In the genomic region with DNA sequence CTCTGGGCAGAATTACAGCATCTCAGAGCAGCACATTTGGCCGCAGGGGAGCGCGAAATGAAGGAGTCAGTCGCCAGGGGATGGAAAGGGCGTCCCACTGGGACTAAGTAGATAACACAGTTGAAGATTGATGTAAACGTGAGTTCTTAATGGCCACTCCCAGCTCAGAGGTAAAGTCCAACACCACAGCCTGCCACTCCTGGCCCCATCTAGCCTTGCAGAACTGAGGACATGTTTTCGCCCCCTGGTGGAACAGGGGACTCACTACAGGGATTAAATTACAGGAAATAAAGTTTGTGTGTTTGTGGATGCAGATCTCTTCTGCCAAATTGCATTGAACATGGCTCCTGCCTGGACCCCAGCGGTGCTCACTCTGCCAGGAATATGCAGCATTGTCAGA, we compare ENCODE assay signal across 7 mouse cellular contexts.
A peak's percentile ranks its signal among the peaks of the same experiment; 100 is the strongest.
DNase-seq lines count a peak whose midpoint lies in the region; ATAC-seq and TF ChIP-seq lines count a peak whose summit lies in the region.

No protein-coding gene starts in this region.

- H3K79me2 ChIP-seq in CH12.LX (replicated peaks; ENCODE audit: control insufficient read depth, extremely low read depth, insufficient read depth, poor library complexity, severe bottlenecking), result no peaks in the 10 kb centered on the region

- no peak for TF ChIP-seq EP300 in CH12.LX (IDR thresholded peaks at IDR 0.05; ENCODE audit: low read length)

- no peak overlapping the region for H3K27ac ChIP-seq in kidney, embryonic 16.5 days (ENCODE audit: low read length)
- H3K27ac ChIP-seq in CH12.LX (ENCODE audit: insufficient read depth, low read depth), result no peak overlapping the region
- no peak overlapping the region for H3K27ac ChIP-seq in intestine, postnatal 0 days (ENCODE audit: low read depth, low read length)

- no peak overlapping the region for H3K4me3 ChIP-seq in kidney, embryonic 16.5 days (ENCODE audit: low read length)
- H3K4me3 ChIP-seq in CH12.LX (replicated peaks in 1 of 3; ENCODE audit: low read depth in 2 of 3, low read length in 2 of 3, poor library complexity in 1 of 3), result no peak overlapping the region
- H3K4me3 ChIP-seq in intestine, postnatal 0 days (ENCODE audit: low read depth, low read length), result no peak overlapping the region

- TF ChIP-seq POLR2A in CH12.LX (IDR thresholded peaks at IDR 0.05; ENCODE audit: low read depth, low read length), result no peak

- no peaks in the 10 kb centered on the region for H3K36me3 ChIP-seq in kidney, embryonic 16.5 days (ENCODE audit: insufficient read depth, low read length)
- H3K36me3 ChIP-seq in CH12.LX (replicated peaks in 1 of 2; ENCODE audit: control insufficient read depth in 1 of 2, insufficient read depth in 1 of 2, low read length in 1 of 2), result no peaks in the 10 kb centered on the region
- H3K36me3 ChIP-seq in intestine, postnatal 0 days (ENCODE audit: control insufficient read depth, insufficient read depth), result no peaks in the 10 kb centered on the region

- H3K4me1 ChIP-seq in kidney, embryonic 16.5 days (ENCODE audit: insufficient read depth, low read length), result peaks cover 16% of the 10 kb centered on the region
- H3K4me1 ChIP-seq in CH12.LX (ENCODE audit: control insufficient read depth in 1 of 2, insufficient read depth in 2 of 2), result peaks cover 5 to 6% of the 10 kb centered on the region in 2 experiments; a peak in 1 of 4 replicates
- H3K4me1 ChIP-seq in intestine, postnatal 0 days (replicated peaks; ENCODE audit: control insufficient read depth, insufficient read depth, low read length), result no peaks in the 10 kb centered on the region

- in situ Hi-C loops in CH12.LX (cut with MboI; ENCODE audit: low pct_ligation_motif_present, low pct_unique_long_range_greater_than_20kb, low sequenced_read_pairs) (loop anchor here (5.0 to 25.0 kb wide), 3 partner anchors 196 to 581 kb away; no protein-coding TSS in a partner anchor), Patski (cut with MboI; ENCODE audit: low pct_unique_long_range_greater_than_20kb) (loop anchor here (5.0 to 25.0 kb wide), 3 partner anchors 196 to 1981 kb away; no protein-coding TSS in a partner anchor)

- WGBS in kidney, embryonic 16.5 days, result 37% methylated on average over 8 of the region's 8 CpGs
- WGBS in intestine, postnatal 0 days, result 29% methylated on average over 8 of the region's 8 CpGs

- no peaks in the 10 kb centered on the region for H3K27me3 ChIP-seq in kidney, embryonic 16.5 days (ENCODE audit: insufficient read depth, low read length)
- no peaks in the 10 kb centered on the region for H3K27me3 ChIP-seq in CH12.LX (replicated peaks)
- peaks cover under 1% of the 10 kb centered on the region for H3K27me3 ChIP-seq in Patski
- H3K27me3 ChIP-seq in intestine, postnatal 0 days (replicated peaks; ENCODE audit: control insufficient read depth, insufficient read depth, low read length), result no peaks in the 10 kb centered on the region

- peak; percentile 59 to 76; a peak in 3 of 4 replicates for TF ChIP-seq CTCF in CH12.LX (conservative IDR thresholded peaks at IDR 0.05 in 1 of 2, IDR thresholded peaks at IDR 0.05 in 1 of 2; ENCODE audit: low read depth in 2 of 2, low read length in 2 of 2)
- peak; percentile 56 for TF ChIP-seq CTCF in Patski (IDR thresholded peaks at IDR 0.05)
- peak; percentile 84 for TF ChIP-seq CTCF in intestine, postnatal 0 days (IDR thresholded peaks at IDR 0.05; ENCODE audit: low read depth)

- no peak overlapping the region for H3K4me2 ChIP-seq in kidney, embryonic 16.5 days (replicated peaks; ENCODE audit: low read depth, low read length)
- no peak overlapping the region for H3K4me2 ChIP-seq in CH12.LX (ENCODE audit: insufficient read depth, low read depth, poor library complexity, severe bottlenecking)
- H3K4me2 ChIP-seq in intestine, postnatal 0 days (replicated peaks; ENCODE audit: low read depth), result no peak overlapping the region

- H3K9me3 ChIP-seq in kidney, embryonic 16.5 days (ENCODE audit: low read length), result no peaks in the 10 kb centered on the region
- no peaks in the 10 kb centered on the region for H3K9me3 ChIP-seq in CH12.LX (replicated peaks; ENCODE audit: low read length)
- no peaks in the 10 kb centered on the region for H3K9me3 ChIP-seq in intestine, postnatal 0 days (ENCODE audit: control insufficient read depth)

- POLR2A ChIA-PET in Patski (lab: Charles Lee), result no interaction called here

- ATAC-seq in kidney, embryonic 16.5 days (ENCODE audit: low FRiP score, low TSS enrichment), result no peak
- no peak for ATAC-seq in Patski
- peak; percentile 93 for ATAC-seq in intestine, postnatal 0 days

- H3K9ac ChIP-seq in kidney, embryonic 16.5 days (replicated peaks; ENCODE audit: low read length), result no peak overlapping the region
- H3K9ac ChIP-seq in CH12.LX (ENCODE audit: insufficient read depth, low read depth), result no peak overlapping the region
- H3K9ac ChIP-seq in intestine, postnatal 0 days (ENCODE audit: low read depth, low read length), result no peak overlapping the region

- CTCF ChIA-PET in Patski (lab: Charles Lee), result interaction anchor here (0.7 kb wide), 1 partner anchor 184 kb away, joined by 4 read pairs; no protein-coding TSS in a partner anchor

- peak; percentile 41 for TF ChIP-seq RAD21 in CH12.LX (IDR thresholded peaks at IDR 0.05; ENCODE audit: low read depth, low read length)

- dilution Hi-C loops in CH12.LX (cut with MboI; ENCODE audit: extremely low pct_ligation_motif_present, extremely low pct_unique_long_range_greater_than_20kb, low sequenced_read_pairs), result no loop called here

- DNase-seq in kidney, adult 18-20 months, result peak; percentile 6
- DNase-seq in CH12.LX (ENCODE audit: extremely low read depth) (peak; percentile 52), Patski (ENCODE audit: low read depth, low spot score) (no peak)
- DNase-seq in retina, embryonic 14.5 days (ENCODE audit: low spot score), result peak; percentile 80
- DNase-seq in adrenal gland, adult 2 months, result no peak

TF ChIP-seq in CH12.LX, 34 proteins besides CTCF, POLR2A, EP300 and RAD21:
- TF ChIP-seq E2F4 (IDR thresholded peaks at IDR 0.05; ENCODE audit: insufficient replicate concordance, low read depth, low read length) (no peak), SMC3 (IDR thresholded peaks at IDR 0.05; ENCODE audit: low read depth, low read length) (peak; percentile 58), TCF12 (IDR thresholded peaks at IDR 0.05; ENCODE audit: low read depth, low read length) (no peak), POLR2AphosphoS2 (IDR thresholded peaks at IDR 0.05; ENCODE audit: low read depth, low read length) (no peak)
TF ChIP-seq in CH12.LX: peak in this region for 1.

Comparison
In these comparisons a context has a peak if more than half of its experiments do, and no peak if none do; other contexts are left out.
1. DNase-seq: peak in kidney, adult 18-20 months (single experiment), CH12.LX (single experiment) and retina, embryonic 14.5 days (single experiment); none in Patski (single experiment) and adrenal gland, adult 2 months (single experiment).
2. Peak in every context shown above with its lines, with median percentiles within 50 percentile points of each other: CTCF ChIP-seq.